Mouse (Mus musculus): Measurements from ENCODE around the gene Tmem30b.
"Not testable (repeated sequence)": the region's sequence is repeated elsewhere in the genome, so short reads cannot be mapped to it uniquely, and the experiment has no call there.

Gene Tmem30b

DNA sequence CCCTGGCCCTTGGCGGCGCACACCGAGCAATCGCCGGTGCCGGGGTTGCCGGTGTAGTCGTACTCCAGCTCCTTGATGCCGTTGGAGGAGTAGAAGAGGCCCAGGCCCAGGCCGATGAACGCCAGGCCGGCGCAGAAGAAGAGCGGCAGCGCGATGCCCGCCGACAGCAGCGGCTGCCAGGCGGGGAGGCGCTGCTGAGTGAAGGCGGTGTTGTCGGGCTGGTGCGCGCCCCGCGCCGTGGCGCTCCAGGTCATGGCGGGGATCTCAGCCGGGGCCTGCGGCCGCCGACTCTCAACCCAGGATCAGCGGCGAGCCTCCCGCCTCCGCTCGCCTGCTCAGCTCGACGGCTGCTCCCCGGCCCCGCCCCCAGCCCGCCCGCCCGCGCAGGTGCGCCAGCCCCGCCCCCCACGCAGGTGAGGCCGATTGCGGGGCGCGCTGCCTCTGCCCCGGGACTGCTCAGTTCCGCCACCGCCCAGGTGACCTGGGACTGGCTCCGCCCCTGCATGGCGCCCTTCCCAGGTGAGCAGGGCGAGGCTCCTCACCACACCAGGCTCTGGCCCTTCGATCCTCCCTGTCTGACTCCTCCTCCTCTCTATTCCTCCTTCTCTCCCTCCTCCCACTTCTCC, at the start of gene Tmem30b:
Gene Tmem30b (minus strand): TSS at position 307 of the 626 bp plus-strand sequence.
- DNase-seq (ENCODE audit: low spot score) = peak; percentile 83

DNA sequence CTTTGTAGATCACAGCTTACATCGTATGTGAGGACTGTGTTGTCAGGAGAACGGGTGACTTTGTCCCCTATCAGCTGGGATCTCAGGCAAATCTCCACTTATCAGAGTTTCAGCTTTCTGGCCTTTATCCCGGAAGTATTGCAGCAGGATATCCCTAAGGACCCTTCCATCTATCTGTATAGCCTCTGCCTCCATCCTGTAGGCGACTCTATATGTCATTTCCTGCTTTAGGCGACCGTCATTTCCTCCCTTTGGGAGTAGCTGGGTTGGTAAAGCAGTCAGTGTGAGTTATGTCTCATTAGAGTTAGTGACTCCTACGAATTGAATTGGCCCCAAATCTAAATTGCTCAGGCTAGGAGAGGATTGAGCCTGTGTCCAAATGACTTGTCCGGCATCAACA, 49.0 kb upstream of the Tmem30b start:
- DNase-seq (ENCODE audit: low spot score) = no peak

DNA sequence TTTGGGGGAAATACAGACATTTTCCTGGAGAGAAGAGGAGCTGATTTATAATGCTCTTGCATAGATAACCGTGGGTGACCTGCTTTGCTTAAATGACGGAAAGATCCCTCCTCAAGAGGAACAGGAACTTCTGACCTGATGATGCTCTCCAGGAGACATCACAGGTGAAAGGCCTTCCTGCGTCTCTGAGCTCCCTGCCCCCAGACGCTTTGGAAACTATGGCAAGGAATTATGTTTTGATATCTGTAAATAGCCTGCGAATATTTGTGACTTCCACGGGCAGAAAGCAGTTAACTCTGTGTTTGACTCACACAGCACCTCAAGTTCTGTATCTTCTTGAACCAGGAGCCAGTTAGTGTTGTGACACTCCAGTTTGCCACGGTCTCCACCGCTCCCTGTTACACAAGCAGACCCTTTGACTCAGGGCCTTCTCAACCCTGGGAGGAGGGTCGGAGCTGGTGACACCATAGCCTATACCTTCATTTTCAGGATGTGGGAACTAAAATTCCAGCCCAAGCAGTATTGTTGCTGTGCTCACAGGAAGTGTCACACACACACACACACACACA, 48.1 kb upstream of the Tmem30b start:
- no peak for DNase-seq (ENCODE audit: low spot score)

DNA sequence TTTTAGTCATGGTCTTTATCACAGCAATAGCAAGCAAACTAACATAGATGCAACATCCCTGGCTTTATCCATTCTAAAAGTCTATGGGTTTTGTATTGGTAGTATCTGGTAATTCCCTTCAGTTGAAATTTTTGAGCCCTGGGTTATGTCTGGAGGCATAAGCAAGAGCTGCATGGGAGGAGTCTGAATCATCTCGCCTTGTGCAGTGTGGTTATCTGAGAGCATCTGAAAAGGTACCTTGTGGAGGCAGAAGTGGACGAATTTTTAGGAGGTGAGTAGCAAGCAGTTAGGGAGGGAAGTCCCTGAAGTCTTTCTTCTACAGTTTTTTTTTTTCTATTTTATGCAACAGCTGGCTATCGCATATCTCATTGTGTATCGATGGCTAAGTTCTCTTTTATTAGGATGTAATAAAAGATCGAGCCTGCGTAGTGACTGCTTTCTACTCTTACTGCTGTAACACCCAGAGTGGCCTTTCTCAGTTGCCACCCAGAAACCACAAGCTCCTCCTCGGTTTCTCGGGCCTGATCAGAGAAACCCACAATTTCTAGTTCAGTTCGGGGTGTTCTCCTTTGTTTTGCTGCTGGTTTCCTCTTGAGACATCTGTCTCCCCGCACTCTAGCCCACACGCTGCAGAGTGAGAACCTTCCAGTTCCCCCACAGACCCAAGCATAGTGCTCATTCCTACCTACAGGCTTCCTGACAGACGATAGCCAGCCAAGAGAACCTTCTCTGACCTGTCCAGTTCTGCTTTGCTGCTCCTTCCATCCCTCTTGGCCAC, 47.0 kb upstream of the Tmem30b start:
- peak; percentile 67 for DNase-seq (ENCODE audit: low spot score)

DNA sequence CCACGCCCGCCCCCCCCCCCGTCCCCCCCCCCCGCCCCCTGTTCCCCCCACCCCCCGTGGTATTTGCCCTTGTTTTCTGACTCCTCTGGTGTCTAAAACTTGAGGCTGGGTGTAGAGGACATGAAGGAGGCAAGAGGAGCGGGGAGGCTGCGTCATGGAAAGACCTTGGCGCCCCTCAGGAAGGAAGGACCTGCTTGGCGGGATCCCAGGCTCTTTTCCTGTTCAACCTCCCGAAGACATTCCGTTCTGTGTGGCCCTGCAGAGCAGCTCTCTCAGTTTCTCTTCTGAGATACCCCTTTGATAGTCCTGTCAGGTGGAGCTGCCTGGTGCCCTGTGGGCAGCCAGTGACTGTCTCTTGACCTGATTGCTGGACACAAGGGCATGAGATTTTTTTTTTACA, 45.4 kb upstream of the Tmem30b start:
- DNase-seq (ENCODE audit: low spot score) = peak; percentile 90

DNA sequence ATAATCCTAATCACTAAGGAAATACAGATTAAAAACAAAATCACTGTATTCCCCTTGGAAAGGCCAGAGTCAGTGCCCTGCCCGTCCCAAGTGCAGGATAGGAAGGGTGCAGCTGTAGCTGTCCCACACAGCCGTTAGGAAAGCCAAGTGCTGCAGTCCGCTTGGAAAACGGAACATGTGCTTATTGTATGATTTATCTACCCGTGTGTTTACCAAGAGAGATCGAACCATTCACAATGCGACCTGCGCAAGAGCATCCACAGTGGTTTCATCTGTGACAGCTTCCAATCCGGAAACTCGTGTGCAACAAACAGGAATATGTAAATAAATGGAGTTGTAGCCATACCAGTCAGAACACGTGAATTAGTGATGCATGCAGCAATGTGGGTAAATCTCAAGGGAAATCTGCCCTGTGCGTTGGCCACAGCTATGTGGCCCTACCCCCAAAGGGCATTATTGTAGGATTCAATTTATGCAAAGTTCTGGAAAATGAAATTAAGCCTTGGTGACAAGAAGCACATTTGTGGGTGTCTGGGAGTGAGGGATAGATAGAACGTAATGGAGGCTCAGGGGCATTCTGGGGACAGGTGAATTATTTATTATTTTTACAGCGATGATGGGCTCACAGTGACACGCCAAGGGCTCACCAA, 44.6 kb upstream of the Tmem30b start:
- DNase-seq (ENCODE audit: low spot score) = peak; percentile 36

DNA sequence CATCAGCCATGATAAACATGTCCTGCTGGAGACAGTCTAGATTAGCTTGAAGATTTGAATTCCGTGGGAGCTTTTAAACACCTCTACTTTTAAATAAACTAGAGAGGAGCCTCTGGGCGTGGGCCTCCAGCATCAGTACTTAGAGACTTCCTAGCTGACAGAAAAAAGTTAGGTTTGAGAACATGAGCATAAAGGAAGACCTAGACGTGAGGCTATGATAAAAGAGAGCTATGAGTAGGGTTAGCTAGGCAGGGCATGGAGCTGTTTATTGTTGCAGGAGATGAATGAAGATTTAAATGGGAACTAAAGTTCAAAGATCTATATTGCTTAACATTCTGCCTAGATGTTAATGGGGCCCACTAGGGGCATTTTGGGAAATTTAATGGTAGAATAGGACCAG, 41.1 kb upstream of the Tmem30b start:
- no peak for DNase-seq (ENCODE audit: low spot score)

DNA sequence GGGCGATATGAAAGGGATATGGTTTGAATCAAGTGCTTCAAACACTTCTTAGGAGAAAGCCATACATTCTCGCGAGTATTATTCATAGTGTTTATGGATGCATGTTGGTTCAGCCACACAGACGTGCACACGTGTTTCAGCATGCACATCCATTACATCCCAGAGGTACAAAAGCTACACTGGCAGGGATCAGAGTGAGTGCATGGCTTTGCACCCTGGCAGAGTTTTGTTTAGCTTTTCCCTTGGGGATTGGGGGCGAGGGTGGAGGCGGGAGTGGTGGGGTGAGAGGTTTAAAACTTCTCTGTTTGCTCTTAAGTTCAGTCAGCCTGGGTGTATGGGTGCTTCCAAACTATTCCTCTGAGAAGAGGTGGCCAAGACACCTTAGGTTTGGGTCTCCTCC, 39.7 kb upstream of the Tmem30b start:
- DNase-seq (ENCODE audit: low spot score) = no peak

DNA sequence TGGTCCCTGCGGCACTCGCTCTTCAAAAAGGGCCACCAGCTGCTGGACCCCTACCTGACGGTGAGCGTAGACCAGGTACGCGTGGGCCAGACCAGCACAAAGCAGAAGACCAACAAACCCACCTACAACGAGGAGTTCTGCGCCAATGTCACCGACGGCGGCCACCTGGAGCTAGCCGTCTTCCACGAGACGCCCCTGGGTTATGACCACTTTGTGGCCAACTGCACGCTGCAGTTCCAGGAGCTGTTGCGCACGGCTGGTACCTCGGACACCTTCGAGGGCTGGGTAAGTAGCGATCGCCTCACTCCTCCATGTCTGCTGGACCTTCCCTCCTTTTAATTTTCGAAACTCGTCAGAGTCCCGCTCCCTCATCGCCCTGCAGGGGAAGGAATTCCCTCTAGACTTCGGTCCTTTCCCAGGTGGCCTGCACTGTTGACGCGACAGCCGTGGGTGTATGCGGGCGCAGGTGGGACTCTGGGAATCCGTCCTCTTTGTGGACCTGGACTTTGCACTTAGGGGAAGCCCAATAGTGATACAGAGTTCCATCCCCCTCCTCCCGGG, 39.1 kb upstream of the Tmem30b start:
- no peak for DNase-seq (ENCODE audit: low spot score)

DNA sequence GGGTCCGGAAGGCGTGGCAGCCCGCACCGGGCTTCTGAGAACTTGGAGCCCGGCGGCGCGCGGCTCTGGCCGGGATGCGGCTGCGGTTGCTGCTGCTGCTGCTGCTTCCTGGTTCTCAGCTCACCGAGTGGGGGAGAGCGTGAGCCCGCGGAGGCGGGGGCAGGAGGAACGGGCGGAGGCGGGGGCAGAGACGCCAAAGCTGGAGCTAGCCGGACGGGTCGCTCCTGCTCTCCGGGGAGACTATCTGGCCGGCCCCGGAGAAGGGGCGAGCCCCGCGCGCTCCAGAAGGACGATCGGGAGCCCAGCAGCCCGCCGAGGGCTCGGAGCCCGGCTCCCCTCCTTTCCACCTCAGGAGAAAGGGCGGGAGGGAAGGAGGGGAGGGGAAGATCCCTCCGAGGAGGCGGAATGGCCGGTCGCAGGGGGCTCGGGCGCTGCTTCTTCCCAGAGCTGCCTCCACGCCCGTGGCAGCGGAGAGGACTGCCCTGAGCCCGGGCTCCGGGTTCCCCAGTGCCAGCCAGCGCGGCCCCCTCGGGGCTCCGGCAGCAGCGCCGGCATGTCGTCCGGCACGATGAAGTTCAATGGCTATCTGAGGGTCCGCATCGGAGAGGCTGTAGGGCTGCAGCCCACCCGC, 38.5 kb upstream of the Tmem30b start, which contains the start of gene Prkch:
Gene Prkch (plus strand): TSS at position 187 of the 631 bp plus-strand sequence.
- DNase-seq (ENCODE audit: low spot score) = peak; percentile 91

DNA sequence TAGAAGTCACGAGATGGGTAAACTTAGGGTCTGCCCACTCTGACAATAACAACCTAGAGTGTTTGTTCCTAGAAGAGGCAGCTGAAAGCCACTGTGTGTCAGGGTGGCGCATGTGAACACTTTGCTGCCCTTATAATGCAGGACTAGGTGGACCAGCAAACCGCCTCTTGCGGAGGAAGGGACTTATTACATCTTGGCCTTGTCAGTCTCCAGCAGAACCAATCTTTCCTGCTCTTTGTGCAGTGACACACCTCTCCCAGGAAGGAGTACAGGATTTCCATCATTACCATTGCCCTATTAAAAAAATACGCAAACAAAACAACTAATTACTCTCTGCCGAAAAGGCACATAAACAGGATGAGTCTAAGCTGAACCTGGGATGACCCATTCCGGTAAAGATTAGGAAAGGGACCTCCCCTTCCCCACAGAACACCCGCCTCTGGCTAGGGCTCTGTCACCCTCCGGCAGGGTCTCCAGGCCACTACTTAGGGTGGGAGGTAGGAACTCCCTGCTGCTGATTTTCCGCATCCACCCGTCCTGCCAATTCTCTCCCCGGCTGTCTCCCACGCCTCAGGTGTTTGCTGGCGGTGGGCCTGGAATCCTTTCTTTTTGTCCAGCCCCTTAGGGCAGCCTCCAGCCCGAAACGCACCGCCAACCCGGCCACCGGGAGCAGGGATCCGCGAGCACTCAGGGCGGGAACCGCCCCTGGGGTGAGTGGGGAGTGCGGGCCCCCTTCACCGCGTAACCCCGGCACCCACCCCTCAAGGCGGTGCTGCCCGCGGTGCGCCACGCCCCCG, 37.8 kb upstream of the Tmem30b start:
- DNase-seq (ENCODE audit: low spot score) = peak; percentile 74

DNA sequence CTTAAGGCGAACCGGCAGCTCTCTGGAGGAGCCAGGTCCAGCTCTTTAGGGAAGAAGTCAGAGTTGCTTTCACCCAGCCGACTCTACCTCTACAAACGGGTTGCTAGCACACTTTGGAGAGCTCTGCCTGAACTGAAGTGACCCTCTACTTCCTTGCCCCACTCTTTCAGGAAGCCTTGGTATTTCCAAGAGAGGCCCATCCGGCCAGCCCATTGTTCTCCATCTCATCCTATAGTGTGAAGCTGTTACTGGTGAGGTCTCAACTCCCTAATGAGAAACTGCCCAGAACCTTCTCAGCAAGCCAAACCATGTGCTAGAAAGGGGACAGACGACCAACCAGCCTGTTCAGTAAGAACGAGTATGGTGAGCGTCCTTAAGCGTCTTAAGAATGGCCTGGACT, 37.1 kb upstream of the Tmem30b start:
- DNase-seq (ENCODE audit: low spot score) = no peak

DNA sequence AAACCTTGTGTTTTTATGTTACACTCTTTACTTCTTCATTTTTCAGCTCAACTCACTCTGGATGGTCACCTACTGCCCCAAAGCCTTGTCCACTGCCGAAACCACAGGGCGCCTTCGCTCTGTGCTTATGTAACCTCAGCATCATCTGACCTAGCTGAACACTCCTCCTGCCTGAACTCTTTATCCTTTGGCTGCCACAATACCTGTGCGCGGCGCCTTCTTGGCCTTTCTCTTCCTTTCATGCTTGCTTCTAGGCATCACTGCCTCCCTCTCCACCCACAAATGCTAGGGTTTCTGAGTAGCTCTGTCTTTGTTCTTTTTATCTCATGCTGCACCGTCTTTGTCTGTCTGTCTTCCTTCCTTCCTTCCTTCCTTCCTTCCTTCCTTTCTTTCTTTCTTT, 34.6 kb upstream of the Tmem30b start:
- no peak for DNase-seq (ENCODE audit: low spot score)

DNA sequence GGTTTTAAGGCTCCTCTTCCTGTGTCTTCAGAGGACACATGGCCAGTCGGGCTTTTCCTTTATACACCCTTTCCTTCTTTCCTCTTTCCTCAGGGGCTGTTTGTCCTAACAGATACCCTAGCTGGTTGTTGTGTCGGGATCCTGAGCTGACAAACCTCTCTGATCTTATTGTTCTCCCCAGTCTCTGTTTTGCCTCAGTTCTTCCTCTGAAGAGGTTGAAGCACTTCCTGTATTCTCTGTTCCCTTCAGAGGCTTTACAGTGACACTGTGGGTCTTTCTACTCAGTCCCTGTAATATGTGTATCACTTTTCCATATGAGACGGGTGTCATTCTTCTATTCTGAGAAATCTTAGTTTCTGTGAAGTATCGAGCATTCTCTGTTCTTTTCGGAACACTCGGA, 31.9 kb upstream of the Tmem30b start:
- no peak for DNase-seq (ENCODE audit: low spot score)

DNA sequence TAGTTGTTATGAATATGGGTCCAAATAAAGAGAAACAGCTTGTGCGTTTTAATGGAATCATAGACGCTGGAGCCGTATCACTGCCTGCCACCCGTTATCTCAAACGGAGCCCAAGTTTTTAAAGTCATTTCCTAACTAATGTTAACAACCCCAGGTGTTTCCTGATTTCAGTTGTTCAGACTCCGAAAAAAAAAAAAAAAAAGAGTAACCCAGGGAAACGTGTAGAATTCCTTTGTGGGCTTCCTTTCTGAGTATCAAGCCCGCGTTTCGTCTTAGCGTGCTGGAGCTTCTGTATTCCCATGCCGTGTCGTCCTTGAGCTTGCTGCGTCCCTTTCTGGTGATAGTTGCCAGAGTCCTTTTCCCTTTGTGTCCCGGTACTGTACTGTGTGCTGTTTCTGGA, 28.4 kb upstream of the Tmem30b start:
- no peak for DNase-seq (ENCODE audit: low spot score)

DNA sequence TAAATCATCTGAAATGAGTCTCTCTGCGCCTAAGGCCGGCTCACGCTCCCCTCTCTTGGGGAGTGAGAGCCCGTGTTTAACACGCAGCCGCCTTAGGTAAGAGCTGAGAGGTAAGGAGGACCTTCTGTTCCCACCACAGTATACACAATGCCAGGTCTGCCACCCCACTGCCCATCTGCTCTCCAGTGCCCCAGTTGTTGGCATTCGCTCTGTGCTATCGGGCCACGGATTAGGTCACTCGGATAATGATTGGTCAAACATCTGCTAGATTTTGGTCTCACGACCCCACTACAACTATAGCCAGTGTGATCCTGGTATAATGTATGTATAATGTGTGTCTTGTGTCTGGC, 19.4 kb upstream of the Tmem30b start:
- DNase-seq (ENCODE audit: low spot score) = no peak

DNA sequence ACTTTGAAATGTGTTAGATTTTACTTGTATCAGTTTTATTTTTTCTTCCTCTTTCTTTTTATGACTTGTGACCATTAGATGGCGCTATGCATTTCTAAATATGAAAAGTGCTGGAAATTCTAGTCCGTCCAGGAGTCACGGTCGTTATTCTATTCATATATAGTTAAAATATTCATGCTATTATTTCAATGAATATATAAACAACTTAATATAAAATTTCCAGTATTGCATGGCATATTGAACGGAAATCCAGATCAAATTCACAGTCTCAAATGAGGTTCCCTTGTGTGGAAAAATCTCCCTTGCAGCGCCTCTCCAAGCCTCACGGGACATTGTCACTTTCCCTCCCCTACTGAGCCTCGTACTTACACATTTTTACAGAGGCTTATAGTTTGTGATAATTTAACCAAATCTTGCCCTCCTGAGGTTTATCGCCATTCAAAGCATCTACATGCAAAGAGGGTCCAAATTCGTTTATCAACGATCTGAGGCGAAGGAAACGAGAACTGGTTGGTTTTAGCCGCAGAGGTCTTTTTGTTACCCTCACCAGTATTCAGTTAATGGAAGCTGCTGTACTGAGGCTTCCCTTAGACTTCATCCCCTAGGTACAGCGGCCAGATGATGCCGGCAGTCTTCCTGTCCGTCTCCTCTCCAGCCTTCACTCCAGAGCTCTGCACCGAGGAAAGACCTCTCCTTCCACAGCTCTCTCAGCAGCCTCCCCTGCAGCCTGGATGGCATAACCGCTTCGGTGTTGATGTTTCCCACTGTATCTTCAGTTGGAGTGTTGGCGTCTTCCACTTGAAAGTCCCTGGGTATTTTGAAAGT, 18.8 kb upstream of the Tmem30b start:
- peak; percentile 56 for DNase-seq (ENCODE audit: low spot score)

DNA sequence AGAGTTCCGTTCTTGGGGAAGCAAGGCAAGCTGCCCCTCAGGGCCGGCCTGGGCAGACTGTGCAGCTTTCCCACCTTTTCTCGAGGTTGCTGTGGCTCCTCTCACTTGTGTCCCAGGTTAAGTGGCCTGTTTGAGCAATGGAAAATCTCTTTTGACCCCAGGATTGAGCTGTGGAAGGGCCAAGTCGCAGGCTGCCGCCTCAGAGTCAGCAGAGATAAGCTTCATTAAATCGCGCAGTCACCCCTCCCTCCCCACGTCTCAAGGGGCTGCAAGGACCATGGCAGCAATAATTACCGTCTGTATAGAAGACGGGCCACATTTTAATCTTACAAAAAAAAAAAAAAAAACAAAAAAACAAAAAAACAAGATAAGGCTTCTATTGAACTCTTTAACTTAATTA, 18.0 kb upstream of the Tmem30b start:
- no peak for DNase-seq (ENCODE audit: low spot score)

DNA sequence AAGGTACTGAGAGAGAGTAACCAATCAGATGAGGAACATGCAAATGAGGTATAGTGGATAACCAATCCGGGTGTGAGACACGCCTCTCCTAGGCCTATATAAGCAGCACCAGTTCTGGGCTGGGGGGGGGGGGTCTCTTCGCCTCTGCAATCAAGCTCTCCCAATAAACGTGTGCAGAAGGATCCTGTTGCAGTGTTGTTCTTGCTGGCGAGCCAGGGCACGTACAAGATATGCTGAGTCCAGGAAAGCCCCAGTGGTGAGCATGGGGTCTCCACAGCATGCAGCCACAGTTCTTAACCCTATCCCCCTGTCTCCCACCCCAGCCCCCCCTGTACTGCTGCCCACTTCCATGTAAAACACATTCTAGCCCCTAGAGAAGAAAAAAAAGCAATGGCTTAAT, 16.9 kb upstream of the Tmem30b start:
- DNase-seq (ENCODE audit: low spot score) = not testable (repeated sequence)

DNA sequence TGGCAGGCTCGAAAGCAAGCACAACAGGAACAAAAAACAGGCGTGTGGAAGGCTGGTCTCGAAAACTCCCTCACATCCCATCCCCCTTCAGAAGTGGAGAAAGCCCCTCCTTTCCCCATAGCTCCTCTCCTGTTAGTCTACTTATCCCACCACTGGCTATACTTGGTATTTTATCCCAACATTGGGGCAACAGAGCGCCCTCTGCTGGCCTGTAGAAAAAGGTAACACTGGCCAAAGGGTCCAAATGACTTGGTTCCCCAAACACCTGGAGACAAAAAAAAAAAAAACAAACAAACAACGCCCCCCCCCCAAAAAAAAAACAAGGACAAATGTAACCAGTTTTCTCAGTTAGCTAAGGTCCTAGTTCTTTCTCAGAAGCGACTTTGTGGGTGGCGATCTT, 13.9 kb upstream of the Tmem30b start:
- no peak for DNase-seq (ENCODE audit: low spot score)
